Mouse (Mus musculus): Measurements from ENCODE around the gene Bpifb9a.
"Not testable (repeated sequence)": the region's sequence is repeated elsewhere in the genome, so short reads cannot be mapped to it uniquely, and the experiment has no call there.

Gene Bpifb9a

DNA sequence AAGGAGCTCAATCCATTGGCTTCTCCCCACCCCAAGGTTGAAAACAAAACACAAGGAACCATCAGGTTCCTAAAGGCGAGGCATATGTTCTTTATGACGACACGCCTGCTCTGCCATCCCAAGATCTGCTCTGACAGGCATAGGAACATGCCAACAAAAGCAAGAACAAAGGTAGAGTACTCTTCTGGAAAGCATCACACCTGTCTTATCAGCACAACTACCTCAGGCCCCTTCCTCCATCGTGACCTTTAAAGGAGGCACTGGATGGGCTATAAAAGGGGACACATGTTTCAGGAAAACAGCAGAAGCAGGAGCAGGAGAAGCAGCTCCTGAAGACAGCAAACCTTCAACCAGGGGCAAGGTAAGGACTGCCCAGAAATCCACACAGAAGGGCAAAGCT, 49.3 kb downstream of the Bpifb9a start, which contains the start of gene Bpifb9b:
Bpifb9b (plus strand) TSS at position 301 of the 400 bp plus-strand sequence.
- DNase-seq (ENCODE audit: low spot score), result not testable (repeated sequence)

DNA sequence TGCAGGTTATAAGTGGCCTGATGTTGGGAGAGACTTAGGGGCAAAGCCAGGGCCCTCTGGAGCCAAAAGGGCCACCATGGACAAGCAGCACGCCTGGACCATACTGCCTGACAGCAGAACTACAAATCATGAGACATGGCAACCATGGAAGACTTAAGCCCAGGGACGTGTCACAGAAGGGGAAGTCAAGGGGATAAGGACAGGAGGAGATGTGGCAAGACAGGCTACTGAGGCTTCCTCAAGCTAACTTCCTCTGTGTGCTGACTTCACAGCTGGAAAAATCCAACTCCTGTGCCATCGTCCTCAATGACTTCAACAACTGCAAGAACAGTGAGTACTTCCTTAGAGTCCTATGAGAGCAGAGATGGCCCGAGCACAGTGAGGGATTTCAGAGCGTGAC, 56.1 kb downstream of the Bpifb9a start:
- DNase-seq (ENCODE audit: low spot score), result not testable (repeated sequence)

Measured in T-cell, adult 2 months (primary cell).